Mouse (Mus musculus): Measurements from ENCODE around the gene Mrap2.

The Mrap2 gene

DNA sequence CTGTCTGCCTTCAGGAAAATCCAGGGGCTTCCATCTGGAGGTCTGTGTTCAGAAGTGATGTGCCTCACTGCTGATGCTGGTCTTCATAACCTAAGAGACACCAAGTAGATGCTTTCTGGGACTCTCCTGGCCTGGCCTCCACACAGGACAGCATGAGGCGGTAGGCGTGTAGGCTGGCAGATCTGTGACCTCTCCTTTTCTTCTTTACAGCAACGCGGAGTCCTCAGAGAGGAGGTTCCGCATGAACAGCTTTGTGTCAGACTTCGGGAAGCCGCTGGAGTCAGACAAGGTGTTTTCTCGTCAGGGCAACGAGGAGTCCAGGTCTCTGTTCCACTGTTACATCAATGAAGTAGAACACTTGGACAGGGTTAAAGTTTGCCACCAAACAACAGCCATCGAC, 38.1 kb downstream of the Mrap2 start:
- no peak for DNase-seq

DNA sequence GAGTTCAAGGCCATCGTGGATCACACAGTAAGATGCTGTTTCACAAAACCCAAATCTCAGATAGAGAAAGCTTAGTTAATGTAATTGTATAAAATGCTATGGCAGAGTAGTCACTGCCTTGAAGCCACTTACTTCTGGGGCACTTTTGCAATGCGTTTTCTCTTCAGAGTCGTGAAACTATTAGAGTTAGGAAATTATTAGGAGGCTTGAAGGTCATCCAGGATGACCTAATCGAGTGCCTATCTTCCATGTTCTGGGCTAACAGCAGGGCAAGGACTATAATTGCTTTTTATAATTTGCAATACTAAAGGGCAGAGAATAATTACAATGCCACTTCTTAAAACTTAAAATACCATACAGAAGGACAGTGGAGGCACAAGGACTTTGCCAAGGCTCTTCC, 43.2 kb downstream of the Mrap2 start:
- DNase-seq, result no peak

DNA sequence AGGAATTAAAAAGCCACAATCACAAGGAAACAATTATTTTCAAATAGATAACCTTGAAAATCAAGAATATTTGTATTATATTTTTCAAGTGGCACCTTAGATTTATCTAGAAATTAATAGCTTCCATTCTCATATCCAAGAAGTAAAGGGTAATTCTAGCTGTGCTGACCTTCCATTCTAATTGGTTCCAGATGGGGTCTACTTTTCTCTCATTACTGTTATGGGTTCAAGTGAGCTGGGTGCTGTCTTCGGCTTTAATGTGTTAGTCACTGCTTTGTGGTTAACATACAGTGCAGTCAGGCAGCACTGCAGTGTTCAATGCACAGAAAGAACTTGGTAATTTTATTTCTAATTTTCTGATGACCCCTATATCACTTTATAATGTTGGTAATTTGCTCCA, 49.6 kb downstream of the Mrap2 start:
- DNase-seq, result no peak

- DNase-seq, result no peak
Measured at GRCm38 (mm10) chr9:87197277-87197676, 53.2 kb downstream of the Mrap2 start.

GRCm38 (mm10) chr9:87198036-87198435, 53.9 kb downstream of the Mrap2 start:
- DNase-seq, result no peak

GRCm38 (mm10) chr9:87200426-87200825, 56.3 kb downstream of the Mrap2 start:
- no peak for DNase-seq

GRCm38 (mm10) chr9:87200919-87201318, 56.8 kb downstream of the Mrap2 start:
- no peak for DNase-seq

GRCm38 (mm10) chr9:87202431-87202830, 58.3 kb downstream of the Mrap2 start:
- peak; percentile 53 for DNase-seq

- no peak for DNase-seq
Measured at GRCm38 (mm10) chr9:87210830-87211339, 66.8 kb downstream of the Mrap2 start.

GRCm38 (mm10) chr9:87213204-87213603, 69.1 kb downstream of the Mrap2 start:
- DNase-seq, result no peak
